8 mouse cellular contexts compared by ENCODE assay signal in genomic region chr11:83440081-83441064, GRCm38 (mm10). TPM values are rescaled to one million over a fixed set of nuclear protein-coding genes. Genes with fewer than 3 reads are reported as not detected.
A peak's percentile ranks its signal among the peaks of the same experiment; 100 is the strongest.
DNase-seq lines count a peak whose midpoint lies in the region; ATAC-seq and TF ChIP-seq lines count a peak whose summit lies in the region.

No protein-coding gene starts in this region.

- H3K9ac ChIP-seq in embryonic facial prominence, embryonic 15.5 days: peak overlapping the region; percentile 33
- H3K9ac ChIP-seq in limb, embryonic 14.5 days (ENCODE audit: low read depth, low read length, severe bottlenecking): peak overlapping the region; percentile 56
- H3K9ac ChIP-seq in midbrain, embryonic 16.5 days (ENCODE audit: low read depth, low read length): peak overlapping the region; percentile 70

- WGBS in embryonic facial prominence, embryonic 15.5 days: under 1% methylated on average over 65 of the region's 75 CpGs
- WGBS in limb, embryonic 14.5 days: under 1% methylated on average over 44 of the region's 75 CpGs
- WGBS in midbrain, embryonic 16.5 days: under 1% methylated on average over 63 of the region's 75 CpGs
- WGBS in spleen, adult 2 months: under 1% methylated on average over 64 of the region's 75 CpGs

- no peak overlapping the region for H3K27ac ChIP-seq in bone marrow macrophage, adult 2 months (ENCODE audit: insufficient read depth, low read depth, low read length)
- H3K27ac ChIP-seq in embryonic facial prominence, embryonic 15.5 days (replicated peaks): no peak overlapping the region
- no peak overlapping the region for H3K27ac ChIP-seq in limb, embryonic 14.5 days (replicated peaks; ENCODE audit: low read depth, low read length)
- H3K27ac ChIP-seq in midbrain, embryonic 16.5 days (ENCODE audit: low read length): 0 out of 2 replicates have a peak overlapping the region, but pooled peaks have one; percentile 42
- no peak overlapping the region; the same call in 1 of the 2 replicates for H3K27ac ChIP-seq in spleen, adult 2 months (ENCODE audit: insufficient read depth, low read length)

- DNase-seq in heart, adult 9 months (ENCODE audit: low spot score in 2 of 2): peak; percentile 75 to 83
- peak; percentile 87 for DNase-seq in kidney, adult 9 months
- peak; percentile 89 for DNase-seq in limb, embryonic 14.5 days (ENCODE audit: low spot score)
- DNase-seq in spleen, adult 2 months (ENCODE audit: low read depth in 1 of 2, low spot score in 2 of 2): peak; percentile 83 to 84

- H3K79me3 ChIP-seq in C2C12 (ENCODE audit: low read depth): no peaks in the 10 kb centered on the region

- no peak for TF ChIP-seq POLR2A in bone marrow macrophage, adult 2 months (IDR thresholded peaks at IDR 0.05; ENCODE audit: borderline replicate concordance, low read depth, low read length)
- TF ChIP-seq POLR2A in limb, embryonic 14.5 days (IDR thresholded peaks at IDR 0.05; ENCODE audit: borderline replicate concordance, extremely low read depth, insufficient read depth, insufficient read length): 0 out of 2 replicates have a peak, but pooled peaks have one; percentile 57
- TF ChIP-seq POLR2A in spleen, adult 2 months (IDR thresholded peaks at IDR 0.05; ENCODE audit: low read depth, low read length): peak; percentile 19; the same call in 1 of the 2 replicates

- H3K27me3 ChIP-seq in C2C12 (ENCODE audit: control insufficient read depth, insufficient read depth, insufficient read length): peaks cover 7% of the 10 kb centered on the region
- H3K27me3 ChIP-seq in embryonic facial prominence, embryonic 15.5 days: peaks cover 46% of the 10 kb centered on the region
- H3K27me3 ChIP-seq in limb, embryonic 14.5 days (ENCODE audit: control insufficient read depth, insufficient read depth, low read length): peaks cover 44% of the 10 kb centered on the region
- peaks cover 40% of the 10 kb centered on the region for H3K27me3 ChIP-seq in midbrain, embryonic 16.5 days (ENCODE audit: control insufficient read depth, insufficient read depth, low read depth, low read length)
- H3K27me3 ChIP-seq in spleen, adult 2 months (ENCODE audit: control insufficient read depth, insufficient read depth, low read length): no peaks in the 10 kb centered on the region; the same call in 1 of the 2 replicates

- H3ac ChIP-seq in C2C12 (ENCODE audit: control insufficient read depth, insufficient read length, low read depth): peak overlapping the region; percentile 56

- H3K36me3 ChIP-seq in C2C12 (ENCODE audit: control insufficient read depth, insufficient read depth): no peaks in the 10 kb centered on the region
- H3K36me3 ChIP-seq in embryonic facial prominence, embryonic 15.5 days: no peaks in the 10 kb centered on the region
- H3K36me3 ChIP-seq in limb, embryonic 14.5 days (ENCODE audit: control insufficient read depth, insufficient read depth, low read length): no peaks in the 10 kb centered on the region
- no peaks in the 10 kb centered on the region for H3K36me3 ChIP-seq in midbrain, embryonic 16.5 days (ENCODE audit: control insufficient read depth, insufficient read depth, low read length)
- H3K36me3 ChIP-seq in spleen, adult 2 months (ENCODE audit: control insufficient read depth, insufficient read depth, low read length): no peaks in the 10 kb centered on the region

- peak; percentile 99 for TF ChIP-seq CTCF in C2C12 (IDR thresholded peaks at IDR 0.05; ENCODE audit: control insufficient read depth, insufficient read depth, insufficient read length)
- TF ChIP-seq CTCF in bone marrow macrophage, adult 2 months (IDR thresholded peaks at IDR 0.05; ENCODE audit: low read depth, low read length): peak; percentile 51
- TF ChIP-seq CTCF in spleen, adult 2 months (IDR thresholded peaks at IDR 0.05; ENCODE audit: extremely low read depth, insufficient read depth, insufficient read length, insufficient replicate concordance): peak; percentile 99

- H3K4me1 ChIP-seq in bone marrow macrophage, adult 2 months (ENCODE audit: control insufficient read depth, insufficient read depth, low read length): no peaks in the 10 kb centered on the region
- H3K4me1 ChIP-seq in embryonic facial prominence, embryonic 15.5 days: peaks cover 21% of the 10 kb centered on the region
- H3K4me1 ChIP-seq in limb, embryonic 14.5 days (ENCODE audit: control insufficient read depth, insufficient read depth, low read length): no peaks in the 10 kb centered on the region; the same call in 1 of the 2 replicates
- H3K4me1 ChIP-seq in midbrain, embryonic 16.5 days (ENCODE audit: control insufficient read depth, insufficient read depth, low read length): peaks cover 10% of the 10 kb centered on the region; the same call in 1 of the 2 replicates
- H3K4me1 ChIP-seq in spleen, adult 2 months (ENCODE audit: control insufficient read depth, insufficient read depth, insufficient read length): peaks cover 5% of the 10 kb centered on the region; the same call in 1 of the 2 replicates

- no peaks in the 10 kb centered on the region for H3K79me2 ChIP-seq in C2C12 (ENCODE audit: control insufficient read depth, insufficient read depth)

- no peaks in the 10 kb centered on the region for H3K9me3 ChIP-seq in embryonic facial prominence, embryonic 15.5 days (replicated peaks)
- H3K9me3 ChIP-seq in limb, embryonic 14.5 days (ENCODE audit: control insufficient read depth, low read length): no peaks in the 10 kb centered on the region
- H3K9me3 ChIP-seq in midbrain, embryonic 16.5 days (replicated peaks; ENCODE audit: control insufficient read depth, low read length, poor library complexity, severe bottlenecking): no peaks in the 10 kb centered on the region

- peak overlapping the region; percentile 88 for H3K4me2 ChIP-seq in embryonic facial prominence, embryonic 15.5 days (replicated peaks)
- H3K4me2 ChIP-seq in limb, embryonic 14.5 days (replicated peaks; ENCODE audit: low read depth, low read length, severe bottlenecking): peak overlapping the region; percentile 92
- peak overlapping the region; percentile 87 for H3K4me2 ChIP-seq in midbrain, embryonic 16.5 days (ENCODE audit: low read length)

- ATAC-seq in embryonic facial prominence, embryonic 15.5 days (ENCODE audit: insufficient number of reproducible peaks, low FRiP score, low TSS enrichment, low read depth): peak; percentile 89
- peak; percentile 93 for ATAC-seq in limb, embryonic 14.5 days (ENCODE audit: low FRiP score, low read depth)
- ATAC-seq in midbrain, embryonic 16.5 days: peak; percentile 94

- no peak overlapping the region for H3K4me3 ChIP-seq in C2C12 (ENCODE audit: insufficient read depth, poor library complexity, severe bottlenecking)
- H3K4me3 ChIP-seq in bone marrow macrophage, adult 2 months (ENCODE audit: insufficient read depth, low read length): peak overlapping the region; percentile 71
- peak overlapping the region; percentile 64 for H3K4me3 ChIP-seq in embryonic facial prominence, embryonic 15.5 days (replicated peaks)
- peak overlapping the region; percentile 55 for H3K4me3 ChIP-seq in limb, embryonic 14.5 days (replicated peaks; ENCODE audit: low read length)
- H3K4me3 ChIP-seq in midbrain, embryonic 16.5 days (ENCODE audit: low read depth, low read length): peak overlapping the region; percentile 65
- peak overlapping the region; percentile 68 for H3K4me3 ChIP-seq in spleen, adult 2 months (ENCODE audit: extremely low read depth, insufficient read depth, insufficient read length)

RNA-seq across cellular contexts. Expression of gene 1700020L24Rik, which starts 2.9 kb away (rescaled TPM):
- polyA plus RNA-seq in C2C12 (2012; fragmentation: generic; extraction: Trizol): 1.5 TPM
- not detected in 2 replicates for polyA plus RNA-seq in bone marrow macrophage, adult 2 months (2012; ENCODE audit: insufficient read depth, insufficient read length, missing spikeins)
- polyA plus RNA-seq in embryonic facial prominence, embryonic 15.5 days (2015; fragmentation: Nextera tagmentation; extraction: Ambion mirVana): 0.57 and 0.58 TPM in 2 replicates
- polyA plus RNA-seq in limb, embryonic 14.5 days (2012; rRNA removed): 0.57 and 1.2 TPM in 2 replicates
- 0.33 and 0.39 TPM in 2 replicates for polyA plus RNA-seq in limb, embryonic 14.5 days (2014; fragmentation: Nextera tagmentation; extraction: Ambion mirVana)
- 0.57 and 0.64 TPM in 2 replicates for polyA plus RNA-seq in midbrain, embryonic 16.5 days (2015; fragmentation: Nextera tagmentation; extraction: Ambion mirVana)
- polyA plus RNA-seq in spleen, adult 2 months (2012; rRNA removed): 1.3 and 2.1 TPM in 2 replicates

RNA-seq across cellular contexts. Expression of gene Gas2l2, which starts 11.1 kb away (rescaled TPM):
- polyA plus RNA-seq in C2C12 (2012; fragmentation: generic; extraction: Trizol): not detected
- polyA plus RNA-seq in bone marrow macrophage, adult 2 months (2012; ENCODE audit: insufficient read depth, insufficient read length, missing spikeins): not detected in 2 replicates
- polyA plus RNA-seq in embryonic facial prominence, embryonic 15.5 days (2015; fragmentation: Nextera tagmentation; extraction: Ambion mirVana): 0.64 and 0.91 TPM in 2 replicates
- polyA plus RNA-seq in limb, embryonic 14.5 days (2012; rRNA removed): 0.03 and 0.04 TPM in 2 replicates
- not detected in 2 replicates for polyA plus RNA-seq in limb, embryonic 14.5 days (2014; fragmentation: Nextera tagmentation; extraction: Ambion mirVana)
- 0.44 and 0.61 TPM in 2 replicates for polyA plus RNA-seq in midbrain, embryonic 16.5 days (2015; fragmentation: Nextera tagmentation; extraction: Ambion mirVana)
- not detected in 2 replicates for polyA plus RNA-seq in spleen, adult 2 months (2012; rRNA removed)

RNA-seq across cellular contexts. Expression of gene Mmp28, which starts 22.5 kb away (rescaled TPM):
- polyA plus RNA-seq in C2C12 (2012; fragmentation: generic; extraction: Trizol): 2.3 TPM
- polyA plus RNA-seq in bone marrow macrophage, adult 2 months (2012; ENCODE audit: insufficient read depth, insufficient read length, missing spikeins): 0.57 and 0.58 TPM in 2 replicates
- 2.6 and 3.2 TPM in 2 replicates for polyA plus RNA-seq in embryonic facial prominence, embryonic 15.5 days (2015; fragmentation: Nextera tagmentation; extraction: Ambion mirVana)
- 4.6 and 5.7 TPM in 2 replicates for polyA plus RNA-seq in limb, embryonic 14.5 days (2012; rRNA removed)
- 2.4 and 3.6 TPM in 2 replicates for polyA plus RNA-seq in limb, embryonic 14.5 days (2014; fragmentation: Nextera tagmentation; extraction: Ambion mirVana)
- 2.6 and 2.7 TPM in 2 replicates for polyA plus RNA-seq in midbrain, embryonic 16.5 days (2015; fragmentation: Nextera tagmentation; extraction: Ambion mirVana)
- polyA plus RNA-seq in spleen, adult 2 months (2012; rRNA removed): 6.3 and 6.4 TPM in 2 replicates

RNA-seq across cellular contexts. Expression of gene Rasl10b, which starts 31.4 kb away (rescaled TPM):
- polyA plus RNA-seq in C2C12 (2012; fragmentation: generic; extraction: Trizol): 0.08 TPM
- polyA plus RNA-seq in bone marrow macrophage, adult 2 months (2012; ENCODE audit: insufficient read depth, insufficient read length, missing spikeins): not detected in 2 replicates
- 3.2 and 3.9 TPM in 2 replicates for polyA plus RNA-seq in embryonic facial prominence, embryonic 15.5 days (2015; fragmentation: Nextera tagmentation; extraction: Ambion mirVana)
- 8.4 and 12.3 TPM in 2 replicates for polyA plus RNA-seq in limb, embryonic 14.5 days (2012; rRNA removed)
- polyA plus RNA-seq in limb, embryonic 14.5 days (2014; fragmentation: Nextera tagmentation; extraction: Ambion mirVana): 2.2 and 2.4 TPM in 2 replicates
- 32.9 and 38.2 TPM in 2 replicates for polyA plus RNA-seq in midbrain, embryonic 16.5 days (2015; fragmentation: Nextera tagmentation; extraction: Ambion mirVana)
- polyA plus RNA-seq in spleen, adult 2 months (2012; rRNA removed): 0.34 and 0.64 TPM in 2 replicates

RNA-seq across cellular contexts. Expression of gene Taf15, which starts 32.5 kb away (rescaled TPM):
- polyA plus RNA-seq in C2C12 (2012; fragmentation: generic; extraction: Trizol): 44.6 TPM
- polyA plus RNA-seq in bone marrow macrophage, adult 2 months (2012; ENCODE audit: insufficient read depth, insufficient read length, missing spikeins): 81.6 and 104 TPM in 2 replicates
- polyA plus RNA-seq in embryonic facial prominence, embryonic 15.5 days (2015; fragmentation: Nextera tagmentation; extraction: Ambion mirVana): 11.1 and 13.5 TPM in 2 replicates
- 60.0 and 103 TPM in 2 replicates for polyA plus RNA-seq in limb, embryonic 14.5 days (2012; rRNA removed)
- polyA plus RNA-seq in limb, embryonic 14.5 days (2014; fragmentation: Nextera tagmentation; extraction: Ambion mirVana): 8.3 and 10.9 TPM in 2 replicates
- 10.9 and 13.0 TPM in 2 replicates for polyA plus RNA-seq in midbrain, embryonic 16.5 days (2015; fragmentation: Nextera tagmentation; extraction: Ambion mirVana)
- 8.9 and 11.0 TPM in 2 replicates for polyA plus RNA-seq in spleen, adult 2 months (2012; rRNA removed)
